Mouse (Mus musculus) embryonic facial prominence, embryonic 15.5 days (tissue): Measurements from ENCODE around the gene Ulk2. TPM values are rescaled to one million over a fixed set of nuclear protein-coding genes. Genes with fewer than 3 reads are reported as not detected.

ENCODE experiments used
- polyA plus RNA-seq: library from polyadenylated mRNA; unstranded; fragments of >200 nt; fragmentation: Nextera tagmentation; extraction: Ambion mirVana; gene quantifications from 2 replicates; pipeline ENCODE4 v1.2.1, GENCODE M21; 2015

The Ulk2 gene
- polyA plus RNA-seq, 1 experiment from 2014 or later: 16.5 TPM

Other genes starting within 250 kb of the Ulk2 start
- gene Grap, start 201.8 kb downstream of the Ulk2 start, polyA plus RNA-seq: 13.0 and 16.2 TPM in 2 replicates
- gene Fam83g, start 171.0 kb downstream of the Ulk2 start, polyA plus RNA-seq: 9.0 and 10.9 TPM in 2 replicates
- gene Slc5a10, start 134.2 kb downstream of the Ulk2 start, polyA plus RNA-seq: 0.12 and 0.15 TPM in 2 replicates
- 26.9 and 31.0 TPM in 2 replicates for gene Prpsap2, start 93.0 kb downstream of the Ulk2 start, polyA plus RNA-seq
- 16.1 and 16.5 TPM in 2 replicates for gene Akap10, start 75.2 kb upstream of the Ulk2 start, polyA plus RNA-seq
- gene Specc1, start 101.7 kb upstream of the Ulk2 start, polyA plus RNA-seq: 10.8 and 12.7 TPM in 2 replicates